Mouse (Mus musculus): ENCODE results near the gene Sos2. TPM values are rescaled to one million over a fixed set of nuclear protein-coding genes. Genes with fewer than 3 reads are reported as not detected.

The Sos2 gene
- total RNA-seq, 1 experiment from 2014 or later, result 58.7 TPM

DNA sequence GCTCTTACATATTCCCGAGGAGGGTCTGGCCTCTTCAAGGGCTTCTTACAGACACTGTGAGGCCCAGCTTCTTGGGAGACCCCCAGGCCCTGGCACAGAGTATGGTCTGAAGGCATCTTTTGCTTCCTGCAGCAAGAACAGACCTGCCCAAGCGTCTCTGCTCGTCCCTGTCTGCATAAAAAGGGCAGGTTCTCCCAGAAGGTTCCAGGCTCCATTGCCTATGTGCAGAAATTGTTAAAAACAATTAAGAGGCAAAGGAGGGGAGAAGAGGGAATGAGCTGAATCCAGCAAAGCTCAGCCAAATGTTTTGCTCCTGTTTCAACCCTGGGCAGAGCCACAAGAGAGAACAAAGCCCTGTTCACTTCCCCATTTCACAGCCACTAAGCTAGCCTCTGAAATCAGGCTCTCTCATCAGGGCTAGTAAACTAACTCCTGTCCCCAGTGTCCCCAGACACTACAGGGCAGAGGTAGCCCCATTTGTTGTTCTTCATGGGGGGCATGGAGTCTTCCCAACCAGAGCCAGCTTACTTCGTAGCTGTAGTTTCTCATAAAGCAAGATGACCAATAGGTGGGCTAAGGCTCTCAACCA is 143.2 kb downstream of the Sos2 start:
- peak; percentile 50 to 56; a peak in 3 of 4 replicates for ATAC-seq (replicated peaks in 1 of 2; ENCODE audit: insufficient read depth in 1 of 2, low FRiP score in 2 of 2, low TSS enrichment in 1 of 2, low read depth in 1 of 2, poor library complexity in 2 of 2, severe bottlenecking in 2 of 2)

- peak; percentile 63 to 69 for ATAC-seq (replicated peaks in 1 of 2; ENCODE audit: insufficient read depth in 1 of 2, low FRiP score in 2 of 2, low TSS enrichment in 1 of 2, low read depth in 1 of 2, poor library complexity in 2 of 2, severe bottlenecking in 2 of 2)
These were observed 143.8 kb downstream of the Sos2 start for GRCm38 (mm10) chr12:69537675-69538361.

GRCm38 (mm10) chr12:69537243-69537674 is 144.4 kb downstream of the Sos2 start:
- peak; percentile 5 to 25; a peak in 2 of 4 replicates for ATAC-seq (replicated peaks in 1 of 2; ENCODE audit: insufficient read depth in 1 of 2, low FRiP score in 2 of 2, low TSS enrichment in 1 of 2, low read depth in 1 of 2, poor library complexity in 2 of 2, severe bottlenecking in 2 of 2)

DNA sequence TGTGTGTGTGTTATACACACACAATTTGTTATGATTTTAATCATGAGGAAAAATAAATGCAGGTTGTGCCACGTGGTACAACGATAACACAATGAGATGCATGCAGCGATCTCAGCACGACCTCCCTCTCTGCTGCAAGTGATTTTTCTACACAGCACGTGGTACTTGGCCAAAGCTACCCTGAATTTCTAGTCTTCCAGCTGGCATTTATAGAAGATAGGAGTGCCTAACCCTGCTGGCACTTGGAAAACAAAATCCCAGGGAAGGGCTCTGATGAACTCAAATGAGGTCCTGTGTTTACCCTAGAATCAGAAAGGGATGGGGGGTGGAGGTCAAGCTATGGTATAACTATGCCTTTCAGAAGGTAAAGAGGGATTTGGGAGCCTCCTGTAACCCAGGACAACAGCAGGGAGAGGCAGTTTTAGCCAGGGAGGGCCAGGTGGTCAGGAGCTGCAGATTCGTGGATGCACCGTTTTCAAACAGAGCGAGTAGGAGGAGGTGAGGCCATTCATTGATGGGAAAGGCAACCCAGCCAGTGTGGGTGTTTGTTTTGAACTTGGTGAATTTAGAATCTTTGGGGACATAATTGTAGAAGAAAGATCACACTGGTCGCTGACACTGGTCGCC is 144.9 kb downstream of the Sos2 start:
- no peak for ATAC-seq (replicated peaks in 1 of 2; ENCODE audit: insufficient read depth in 1 of 2, low FRiP score in 2 of 2, low TSS enrichment in 1 of 2, low read depth in 1 of 2, poor library complexity in 2 of 2, severe bottlenecking in 2 of 2)

Other genes starting within 250 kb of the Sos2 start
- gene Vcpkmt, start 98.8 kb downstream of the Sos2 start, total RNA-seq (2017), result 19.9 and 20.6 TPM in 2 replicates
- gene L2hgdh, start 43.0 kb upstream of the Sos2 start, total RNA-seq (2017), result 18.2 and 26.6 TPM in 2 replicates
- gene Atp5s, start 43.1 kb upstream of the Sos2 start, total RNA-seq (2017), result 15.4 and 32.7 TPM in 2 replicates
- 0.13 TPM in 1 of 2 replicates, not detected in the other for gene Cdkl1, start 109.4 kb upstream of the Sos2 start, total RNA-seq (2017)
- 2.1 and 4.8 TPM in 2 replicates for gene Atl1, start 210.8 kb upstream of the Sos2 start, total RNA-seq (2017)
- 47.3 and 49.8 TPM in 2 replicates for gene Map4k5, start 211.3 kb upstream of the Sos2 start, total RNA-seq (2017)

All from hematopoietic stem cell, adult 5-6 weeks (primary cell).